Mouse (Mus musculus): ENCODE measurements around the gene Ipo4.

DNA sequence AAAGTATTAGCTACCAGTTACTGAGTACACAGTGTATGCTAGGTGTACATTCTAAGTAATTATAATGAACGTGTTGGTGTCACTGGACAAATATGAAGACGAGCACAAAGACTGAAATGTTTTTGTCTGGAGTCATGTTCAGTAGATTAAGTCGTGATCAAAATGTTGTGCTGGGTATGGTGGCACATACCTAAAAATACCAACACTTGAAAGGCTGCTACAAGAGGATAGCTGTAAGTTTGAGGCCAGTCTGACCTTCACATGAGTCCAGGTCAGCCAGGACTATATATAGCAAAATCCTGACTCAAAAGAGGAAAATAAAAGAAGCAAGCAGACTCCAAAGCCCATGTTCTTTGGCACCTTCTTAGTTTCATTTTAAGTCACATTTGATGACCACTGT lies 21.2 kb upstream of the Ipo4 start:
- TF ChIP-seq CTCF (IDR thresholded peaks at IDR 0.05; ENCODE audit: borderline replicate concordance, extremely low read depth, insufficient read depth, insufficient read length) (no peak), POLR2A (IDR thresholded peaks at IDR 0.05; ENCODE audit: borderline replicate concordance, extremely low read depth, insufficient read depth, insufficient read length, poor library complexity, severe bottlenecking) (no peak)
